Mouse (Mus musculus): ENCODE results near the gene Hspa1a. TPM values are rescaled to one million over a fixed set of nuclear protein-coding genes. Genes with fewer than 3 reads are reported as not detected.

The Hspa1a gene
- polyA plus RNA-seq, 1 experiment: 214 TPM

- no peak overlapping the region for H3K4me3 ChIP-seq (replicated peaks)
- TF ChIP-seq GATA1 (IDR thresholded peaks at IDR 0.05; ENCODE audit: low read length) (no peak), TAL1 (IDR thresholded peaks at IDR 0.05; ENCODE audit: low read length) (no peak)
- peaks cover 2% of the 10 kb centered on the region; the same call in 1 of the 2 replicates for H3K9me3 ChIP-seq (ENCODE audit: control insufficient read depth, low read length)
- H3K4me1 ChIP-seq (ENCODE audit: control insufficient read depth): peaks cover 25% of the 10 kb centered on the region
- H3K27me3 ChIP-seq (ENCODE audit: control insufficient read depth): peaks cover 51% of the 10 kb centered on the region
- H3K36me3 ChIP-seq (ENCODE audit: control insufficient read depth): peaks cover 2% of the 10 kb centered on the region
Measured at GRCm38 (mm10) chr17:34956340-34956739, 15.6 kb downstream of the Hspa1a start.

GRCm38 (mm10) chr17:34955884-34956283 lies 16.1 kb downstream of the Hspa1a start:
- Histone ChIP-seq H3K9me3 (ENCODE audit: control insufficient read depth, low read length) (peaks cover 2% of the 10 kb centered on the region; the same call in 1 of the 2 replicates), H3K4me1 (ENCODE audit: control insufficient read depth) (peaks cover 30% of the 10 kb centered on the region), H3K27me3 (ENCODE audit: control insufficient read depth) (peaks cover 46% of the 10 kb centered on the region), H3K4me3 (replicated peaks) (no peak overlapping the region), H3K36me3 (ENCODE audit: control insufficient read depth) (peaks cover 7% of the 10 kb centered on the region)
- TF ChIP-seq GATA1 (IDR thresholded peaks at IDR 0.05; ENCODE audit: low read length) (no peak), TAL1 (IDR thresholded peaks at IDR 0.05; ENCODE audit: low read length) (no peak)

- H3K27me3 ChIP-seq (ENCODE audit: control insufficient read depth): peaks cover 36% of the 10 kb centered on the region
- TF ChIP-seq GATA1 (IDR thresholded peaks at IDR 0.05; ENCODE audit: low read length) (no peak), TAL1 (IDR thresholded peaks at IDR 0.05; ENCODE audit: low read length) (no peak)
- peaks cover 32% of the 10 kb centered on the region for H3K4me1 ChIP-seq (ENCODE audit: control insufficient read depth)
- peaks cover 2% of the 10 kb centered on the region; the same call in 1 of the 2 replicates for H3K9me3 ChIP-seq (ENCODE audit: control insufficient read depth, low read length)
- H3K4me3 ChIP-seq (replicated peaks): no peak overlapping the region
- peaks cover 17% of the 10 kb centered on the region for H3K36me3 ChIP-seq (ENCODE audit: control insufficient read depth)
Measured at GRCm38 (mm10) chr17:34954831-34955230, 17.1 kb downstream of the Hspa1a start.

- H3K9me3 ChIP-seq (ENCODE audit: control insufficient read depth, low read length): peaks cover 2% of the 10 kb centered on the region; the same call in 1 of the 2 replicates
- H3K4me1 ChIP-seq (ENCODE audit: control insufficient read depth): peaks cover 26% of the 10 kb centered on the region
- TF ChIP-seq GATA1 (IDR thresholded peaks at IDR 0.05; ENCODE audit: low read length) (no peak), TAL1 (IDR thresholded peaks at IDR 0.05; ENCODE audit: low read length) (no peak)
- H3K27me3 ChIP-seq (ENCODE audit: control insufficient read depth): peaks cover 27% of the 10 kb centered on the region
- H3K4me3 ChIP-seq (replicated peaks): no peak overlapping the region
- peaks cover 21% of the 10 kb centered on the region for H3K36me3 ChIP-seq (ENCODE audit: control insufficient read depth)
Measured at GRCm38 (mm10) chr17:34953904-34954303, 18.1 kb downstream of the Hspa1a start.

GRCm38 (mm10) chr17:34953258-34953657 lies 18.7 kb downstream of the Hspa1a start:
- Histone ChIP-seq H3K4me1 (ENCODE audit: control insufficient read depth) (peaks cover 26% of the 10 kb centered on the region), H3K27me3 (ENCODE audit: control insufficient read depth) (peaks cover 26% of the 10 kb centered on the region), H3K9me3 (ENCODE audit: control insufficient read depth, low read length) (peaks cover 2% of the 10 kb centered on the region; the same call in 1 of the 2 replicates), H3K36me3 (ENCODE audit: control insufficient read depth) (peaks cover 23% of the 10 kb centered on the region), H3K4me3 (replicated peaks) (no peak overlapping the region)
- TF ChIP-seq GATA1 (IDR thresholded peaks at IDR 0.05; ENCODE audit: low read length) (no peak), TAL1 (IDR thresholded peaks at IDR 0.05; ENCODE audit: low read length) (no peak)

GRCm38 (mm10) chr17:34952378-34953040 lies 19.4 kb downstream of the Hspa1a start:
- Histone ChIP-seq H3K36me3 (ENCODE audit: control insufficient read depth) (peaks cover 23% of the 10 kb centered on the region), H3K9me3 (ENCODE audit: control insufficient read depth, low read length) (peaks cover 2% of the 10 kb centered on the region; the same call in 1 of the 2 replicates), H3K4me3 (replicated peaks) (peak overlapping the region; percentile 75), H3K27me3 (ENCODE audit: control insufficient read depth) (peaks cover 21% of the 10 kb centered on the region), H3K4me1 (ENCODE audit: control insufficient read depth) (peaks cover 26% of the 10 kb centered on the region)
- TF ChIP-seq GATA1 (IDR thresholded peaks at IDR 0.05; ENCODE audit: low read length) (no peak), TAL1 (IDR thresholded peaks at IDR 0.05; ENCODE audit: low read length) (no peak)

- peaks cover 14% of the 10 kb centered on the region for H3K27me3 ChIP-seq (ENCODE audit: control insufficient read depth)
- H3K4me1 ChIP-seq (ENCODE audit: control insufficient read depth): peaks cover 26% of the 10 kb centered on the region
- no peaks in the 10 kb centered on the region for H3K9me3 ChIP-seq (ENCODE audit: control insufficient read depth, low read length)
- H3K4me3 ChIP-seq (replicated peaks): peak overlapping the region; percentile 75
- TF ChIP-seq TAL1 (IDR thresholded peaks at IDR 0.05; ENCODE audit: low read length): no peak
- H3K36me3 ChIP-seq (ENCODE audit: control insufficient read depth): peaks cover 23% of the 10 kb centered on the region
Measured at GRCm38 (mm10) chr17:34951636-34952377, 20.1 kb downstream of the Hspa1a start.

- Histone ChIP-seq H3K4me1 (ENCODE audit: control insufficient read depth) (peaks cover 26% of the 10 kb centered on the region), H3K4me3 (replicated peaks) (peak overlapping the region; percentile 75), H3K9me3 (ENCODE audit: control insufficient read depth, low read length) (no peaks in the 10 kb centered on the region), H3K27me3 (ENCODE audit: control insufficient read depth) (peaks cover 5% of the 10 kb centered on the region), H3K36me3 (ENCODE audit: control insufficient read depth) (peaks cover 23% of the 10 kb centered on the region)
- no peak for TF ChIP-seq TAL1 (IDR thresholded peaks at IDR 0.05; ENCODE audit: low read length)
- no peak for TF ChIP-seq GATA1 (IDR thresholded peaks at IDR 0.05; ENCODE audit: low read length)
Measured at GRCm38 (mm10) chr17:34950514-34951455, 21.2 kb downstream of the Hspa1a start.
